Mouse (Mus musculus) G1E (cell line): ENCODE results near the gene Rfwd3.

Experiments used
- CTCF ChIP-seq: IDR thresholded peaks from 2 replicates; pipeline ENCODE4 v1.5.1; 2012; ENCODE audit warnings: low read depth, low read length, inconsistent platforms, mixed read lengths
- GATA1 ChIP-seq: IDR thresholded peaks from 2 replicates; pipeline ENCODE4 v1.6.1; 2012; ENCODE audit warnings: borderline replicate concordance, low read length, inconsistent platforms, mixed read lengths
- TAL1 ChIP-seq: conservative IDR thresholded peaks from 2 replicates; pipeline ENCODE4 v1.6.1; 2012; ENCODE audit warnings: low read depth, low read length, inconsistent platforms, mixed read lengths

DNA sequence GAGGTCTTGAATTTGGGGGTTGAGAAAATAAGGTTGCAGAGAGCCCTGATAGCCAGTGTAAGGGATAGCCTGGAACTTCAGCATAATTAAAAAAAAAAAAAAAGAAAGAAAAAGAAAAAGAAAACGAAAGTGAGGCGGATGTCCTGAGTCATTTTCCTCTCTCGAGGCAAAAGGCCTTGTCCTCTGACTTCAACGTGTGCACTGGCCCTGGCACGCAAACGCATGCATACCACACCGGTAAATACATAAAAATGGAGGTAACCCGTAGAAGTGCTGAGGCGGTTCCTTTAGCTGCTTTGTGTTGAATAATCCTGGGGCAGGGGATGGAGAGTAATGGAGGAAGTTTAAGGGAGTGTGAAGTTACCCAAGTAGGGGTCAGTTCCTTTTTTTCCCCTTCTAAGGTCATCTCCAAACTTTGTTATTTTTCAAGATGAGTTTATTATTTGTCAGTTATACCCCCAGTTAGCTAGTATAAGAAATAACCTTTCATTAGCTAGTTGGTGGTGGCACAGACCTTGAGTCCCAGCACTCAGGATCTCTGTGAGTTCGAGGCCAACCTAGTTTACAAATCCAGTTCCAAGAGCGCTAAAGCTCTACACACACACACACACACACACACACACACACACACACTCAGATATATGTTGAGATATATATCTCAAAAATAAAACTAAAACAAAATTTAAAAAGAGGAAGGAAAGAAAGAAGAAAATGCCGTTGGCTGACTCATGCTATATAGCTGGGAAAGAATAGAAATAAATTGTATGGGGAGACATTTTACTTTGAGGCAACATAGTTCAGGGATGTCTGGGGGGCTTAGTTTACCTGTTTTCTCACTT is 38.6 kb upstream of the Rfwd3 start:
- TF ChIP-seq CTCF (no peak), GATA1 (no peak), TAL1 (no peak)
